Mouse (Mus musculus) embryonic facial prominence, embryonic 11.5 days (tissue): ENCODE measurements around the gene Tax1bp3. TPM values are rescaled to one million over a fixed set of nuclear protein-coding genes. Genes with fewer than 3 reads are reported as not detected.

Experiments
- ATAC-seq: fragments of 200-750 bp; cut with Nextera tagmentation; replicated peaks from 2 replicates; pipeline ENCODE4 v1.8.0; 2017; ENCODE audit warnings: low read depth; ENCODE audit not compliant: insufficient number of reproducible peaks, low FRiP score, low TSS enrichment
- DNase-seq: peaks from one replicate; pipeline ENCODE4 v3.0.0-alpha.2; 2015; ENCODE audit warnings: low spot score
- H3K27ac ChIP-seq: fragments of 300-500 bp; sonication (generic); replicated peaks from 2 replicates; pipeline ENCODE4 v1.5.1; 2014; ENCODE audit warnings: mild to moderate bottlenecking, low read depth, low read length, control low read depth
- H3K27me3 ChIP-seq: fragments of 300-500 bp; sonication (generic); 2 replicates; pipeline ENCODE4 v1.6.1; 2014; ENCODE audit warnings: mild to moderate bottlenecking, low read length, moderate library complexity, mixed read lengths; ENCODE audit not compliant: control insufficient read depth, insufficient read depth
- H3K36me3 ChIP-seq: fragments of 300-500 bp; sonication (generic); replicated peaks from 2 replicates; pipeline ENCODE4 v1.6.1; 2014; ENCODE audit warnings: low read depth, mild to moderate bottlenecking, low read length, moderate library complexity, mixed read lengths; ENCODE audit not compliant: control insufficient read depth, insufficient read depth
- H3K4me1 ChIP-seq: fragments of 300-500 bp; sonication (generic); 2 replicates; pipeline ENCODE4 v1.6.1; 2014; ENCODE audit warnings: low read length, mixed read lengths; ENCODE audit not compliant: control insufficient read depth, insufficient read depth
- H3K4me2 ChIP-seq: fragments of 300-500 bp; sonication (generic); 2 replicates; pipeline ENCODE4 v1.6.1; 2014; ENCODE audit warnings: low read depth, mild to moderate bottlenecking, control low read depth, low read length, moderate library complexity
- H3K4me3 ChIP-seq: fragments of 300-500 bp; sonication (generic); 2 replicates; pipeline ENCODE4 v1.5.1; 2014; ENCODE audit warnings: low read depth, low read length, control low read depth
- H3K9ac ChIP-seq: fragments of 300-500 bp; sonication (generic); replicated peaks from 2 replicates; pipeline ENCODE4 v1.6.1; 2014; ENCODE audit warnings: mild to moderate bottlenecking, control low read depth, low read length
- H3K9me3 ChIP-seq: fragments of 300-500 bp; sonication (generic); replicated peaks from 2 replicates; pipeline ENCODE4 v1.6.1; 2016; ENCODE audit warnings: mild to moderate bottlenecking, low read length, inconsistent platforms, mixed read lengths; ENCODE audit not compliant: control insufficient read depth
- WGBS: fragments of 180-500 bp; shearing (Covaris S2); extraction: QIAGEN DNeasy Blood & Tissue Kit; methylation state at CpG from one replicate; pipeline ENCODE4 v1.1.7; 2014; 5-methylcytosine and 5-hydroxymethylcytosine counted together
- polyA plus RNA-seq: library from polyadenylated mRNA; unstranded; fragments of >200 nt; fragmentation: Nextera tagmentation; extraction: Ambion mirVana; gene quantifications from 2 replicates; pipeline ENCODE4 v1.2.1, GENCODE M21; 2014

The Tax1bp3 gene
- polyA plus RNA-seq, 1 experiment from 2014 or later: 218 TPM

DNA sequence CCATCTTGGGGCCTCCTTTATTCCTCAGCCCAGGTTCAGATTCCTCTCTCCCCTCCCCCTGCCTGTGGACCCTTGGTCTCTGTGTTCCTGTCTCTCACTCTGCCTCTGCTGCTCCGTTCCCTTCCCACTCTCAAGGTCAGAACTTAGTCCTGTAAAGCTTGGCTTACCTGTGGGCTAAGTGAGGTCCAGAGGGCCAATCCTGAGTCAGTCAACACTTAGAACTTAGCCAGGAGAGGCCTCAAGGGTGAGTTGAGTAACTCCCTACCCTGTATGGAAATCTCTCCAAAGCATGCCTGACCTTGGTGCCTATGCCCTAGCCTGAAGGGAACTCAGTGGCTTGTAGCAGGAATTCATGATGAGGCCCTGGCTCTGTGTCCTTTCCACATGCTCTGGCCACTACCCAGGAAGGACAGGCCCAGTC lies 32.6 kb upstream of the Tax1bp3 start:
- no peak overlapping the region for H3K27ac ChIP-seq
- H3K4me3 ChIP-seq: no peak overlapping the region
- 75% methylated on average over 1 of the region's 1 CpGs for WGBS
- no peaks in the 10 kb centered on the region for H3K9me3 ChIP-seq
- H3K4me1 ChIP-seq: no peaks in the 10 kb centered on the region
- no peak for ATAC-seq
- H3K36me3 ChIP-seq: no peaks in the 10 kb centered on the region
- no peak overlapping the region for H3K4me2 ChIP-seq
- no peaks in the 10 kb centered on the region for H3K27me3 ChIP-seq
- DNase-seq: no peak
- H3K9ac ChIP-seq: no peak overlapping the region

GRCm38 (mm10) chr11:73146026-73146974 lies 30.6 kb upstream of the Tax1bp3 start:
- 47% methylated on average over 11 of the region's 11 CpGs for WGBS
- ATAC-seq: no peak
- H3K4me3 ChIP-seq: no peak overlapping the region
- H3K36me3 ChIP-seq: no peaks in the 10 kb centered on the region
- H3K9ac ChIP-seq: no peak overlapping the region
- H3K4me2 ChIP-seq: no peak overlapping the region
- no peaks in the 10 kb centered on the region for H3K9me3 ChIP-seq
- no peaks in the 10 kb centered on the region for H3K4me1 ChIP-seq
- H3K27ac ChIP-seq: no peak overlapping the region
- H3K27me3 ChIP-seq: no peaks in the 10 kb centered on the region
- no peak for DNase-seq

GRCm38 (mm10) chr11:73146975-73147365 lies 29.9 kb upstream of the Tax1bp3 start:
- H3K27me3 ChIP-seq: no peaks in the 10 kb centered on the region
- DNase-seq (no peak), ATAC-seq (no peak)
- H3K36me3 ChIP-seq: no peaks in the 10 kb centered on the region
- no peak overlapping the region for H3K9ac ChIP-seq
- no peak overlapping the region for H3K4me3 ChIP-seq
- WGBS: 48% methylated on average over 7 of the region's 7 CpGs
- H3K4me2 ChIP-seq: no peak overlapping the region
- H3K27ac ChIP-seq: no peak overlapping the region
- no peaks in the 10 kb centered on the region for H3K9me3 ChIP-seq
- H3K4me1 ChIP-seq: no peaks in the 10 kb centered on the region

DNA sequence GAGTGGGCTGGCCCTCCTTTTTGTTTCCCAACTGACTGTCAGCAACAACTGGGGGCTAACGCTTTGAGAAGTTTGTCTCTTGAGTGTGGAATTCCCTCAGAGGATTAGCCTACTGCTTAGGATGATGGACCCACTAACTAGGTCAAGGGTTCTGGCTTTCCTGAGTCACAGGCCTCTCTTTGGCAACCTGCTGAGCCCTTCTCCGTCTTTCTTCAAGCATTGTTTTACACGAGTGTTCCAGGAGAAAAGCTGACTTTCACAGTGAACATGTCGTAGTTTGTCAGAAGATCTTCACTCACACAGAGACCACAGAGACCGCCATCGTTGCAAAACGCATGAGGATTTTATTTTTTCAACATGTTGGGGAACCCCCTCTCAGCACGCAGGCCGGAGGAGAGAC lies 28.7 kb upstream of the Tax1bp3 start:
- no peak overlapping the region for H3K4me2 ChIP-seq
- no peak overlapping the region for H3K9ac ChIP-seq
- no peaks in the 10 kb centered on the region for H3K27me3 ChIP-seq
- ATAC-seq (no peak), DNase-seq (no peak)
- no peaks in the 10 kb centered on the region for H3K4me1 ChIP-seq
- WGBS: 79% methylated on average over 9 of the region's 9 CpGs
- no peaks in the 10 kb centered on the region for H3K36me3 ChIP-seq
- H3K27ac ChIP-seq: no peak overlapping the region
- no peaks in the 10 kb centered on the region for H3K9me3 ChIP-seq
- H3K4me3 ChIP-seq: no peak overlapping the region

DNA sequence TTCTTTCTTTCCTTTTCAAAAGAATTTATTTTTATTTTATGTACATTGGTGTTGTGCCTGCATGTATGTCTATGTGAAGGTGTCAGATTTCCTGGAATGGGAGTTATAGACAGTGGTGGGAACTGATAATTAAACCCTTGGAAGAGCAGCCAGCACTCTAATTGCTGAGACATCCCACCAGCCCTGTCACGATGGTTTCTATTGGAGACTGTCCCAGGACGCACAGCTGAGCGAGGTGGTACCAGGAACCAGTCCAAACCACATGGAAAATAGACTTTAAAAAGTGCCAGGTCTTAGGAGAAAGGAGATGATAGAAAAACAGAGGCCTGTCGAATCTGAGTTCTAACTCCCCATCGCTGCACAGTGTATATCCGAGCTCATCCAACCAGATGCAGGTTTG lies 21.8 kb upstream of the Tax1bp3 start:
- Histone ChIP-seq H3K27me3 (peaks cover 7% of the 10 kb centered on the region), H3K27ac (no peak overlapping the region), H3K9me3 (no peaks in the 10 kb centered on the region), H3K4me2 (no peak overlapping the region), H3K9ac (no peak overlapping the region), H3K4me1 (no peaks in the 10 kb centered on the region; the same call in 1 of the 2 replicates), H3K4me3 (no peak overlapping the region), H3K36me3 (no peaks in the 10 kb centered on the region)
- ATAC-seq: no peak
- no peak for DNase-seq
- 78% methylated on average over 6 of the region's 6 CpGs for WGBS

DNA sequence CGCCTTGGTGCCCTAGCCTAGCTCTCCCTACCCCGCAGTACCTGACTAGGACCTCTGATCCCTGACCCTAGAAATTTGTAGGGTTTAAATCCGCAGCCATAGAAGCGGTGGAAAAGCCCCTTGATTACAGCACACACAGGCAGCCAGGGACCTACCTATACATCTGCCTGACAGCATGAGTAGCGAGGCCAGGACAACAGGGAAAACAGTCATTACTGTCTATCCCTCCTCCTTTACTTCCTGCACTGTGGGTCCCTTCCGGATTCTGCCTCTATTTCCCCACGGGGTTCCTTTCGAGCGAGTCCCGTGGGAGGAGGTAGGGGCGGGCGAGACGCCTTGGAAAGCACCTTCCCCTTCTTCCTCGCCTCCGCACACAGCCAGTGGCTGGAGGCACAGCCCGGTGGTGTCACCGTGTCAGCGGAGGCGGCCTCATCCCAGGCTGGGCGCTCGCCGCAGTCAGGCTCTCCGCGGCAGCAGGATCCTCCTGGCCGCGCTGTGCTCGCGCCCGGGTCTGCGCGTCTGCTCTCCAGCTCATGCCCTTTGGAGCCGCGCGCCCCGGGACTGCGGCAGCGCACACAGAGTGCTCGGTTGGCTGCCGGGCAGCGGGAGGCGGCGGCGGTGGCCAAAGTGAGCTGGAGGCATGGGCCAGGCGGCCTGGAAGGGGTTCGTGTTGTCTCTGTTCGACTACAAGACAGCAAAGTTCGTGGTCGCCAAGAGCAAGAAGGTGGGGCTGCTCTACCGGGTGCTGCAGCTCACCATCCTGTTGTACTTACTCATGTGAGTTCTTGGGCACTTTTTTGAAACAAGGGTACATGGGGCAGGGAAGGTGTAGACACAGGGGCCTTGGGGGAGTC lies 16.7 kb upstream of the Tax1bp3 start, which contains the start of gene P2rx5:
TSS of gene P2rx5 (plus strand) at position 465 of the 854 bp plus-strand sequence.
- WGBS: 3% methylated on average over 49 of the region's 49 CpGs

DNA sequence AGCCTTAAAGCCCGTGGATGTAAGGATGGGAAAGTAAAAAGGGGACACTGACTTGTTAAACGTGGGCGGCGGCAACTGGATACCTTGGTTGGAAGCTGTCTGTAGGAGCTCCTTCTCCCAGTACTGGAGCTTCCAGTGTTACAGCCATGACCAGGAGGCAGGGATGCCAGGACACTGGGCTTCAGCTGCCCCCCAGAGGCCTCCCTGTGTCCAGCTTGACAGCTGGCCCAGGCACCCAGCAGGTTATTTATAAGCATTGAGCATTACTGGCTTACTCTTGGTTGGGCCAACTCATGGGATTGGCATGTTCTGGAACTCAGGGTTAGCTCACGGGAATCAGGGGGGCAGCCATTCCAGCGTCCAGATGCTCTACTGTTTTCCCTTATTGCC lies 16.1 kb upstream of the Tax1bp3 start:
- H3K4me1 ChIP-seq: no peaks in the 10 kb centered on the region
- H3K27me3 ChIP-seq: peaks cover 14% of the 10 kb centered on the region
- WGBS: 25% methylated on average over 6 of the region's 6 CpGs
- H3K4me3 ChIP-seq: peak overlapping the region; percentile 42
- H3K9ac ChIP-seq: no peak overlapping the region
- H3K4me2 ChIP-seq: peak overlapping the region; percentile 87
- H3K9me3 ChIP-seq: no peaks in the 10 kb centered on the region
- DNase-seq (no peak), ATAC-seq (no peak)
- H3K27ac ChIP-seq: no peak overlapping the region
- H3K36me3 ChIP-seq: no peaks in the 10 kb centered on the region

More for the DNA sequence above, 16.7 kb upstream of the Tax1bp3 start, which contains the start of gene P2rx5:
- ATAC-seq (peak; percentile 88), DNase-seq (peak; percentile 64)
- H3K36me3 ChIP-seq: no peaks in the 10 kb centered on the region
- peak within 1 kb of the TSS; percentile 42 for H3K4me3 ChIP-seq
- no peaks in the 10 kb centered on the region for H3K9me3 ChIP-seq
- H3K27ac ChIP-seq: no peak within 1 kb of the TSS
- peaks cover 14% of the 10 kb centered on the region for H3K27me3 ChIP-seq
- H3K4me2 ChIP-seq: peak within 1 kb of the TSS; percentile 87
- H3K4me1 ChIP-seq: no peaks in the 10 kb centered on the region; the same call in 1 of the 2 replicates
- peak within 1 kb of the TSS; percentile 59 for H3K9ac ChIP-seq
